Mouse (Mus musculus): ENCODE data around the gene Galnt14. TPM values are rescaled to one million over a fixed set of nuclear protein-coding genes. Genes with fewer than 3 reads are reported as not detected.
A peak's percentile ranks its signal among the peaks of the same experiment; 100 is the strongest.

Galnt14 gene
- polyA plus RNA-seq, 1 experiment from 2014 or later: 9.1 TPM

GRCm38 (mm10) chr17:73703571-73703970, 6.7 kb downstream of the Galnt14 start:
- no peaks in the 10 kb centered on the region for H3K9me3 ChIP-seq

GRCm38 (mm10) chr17:73701016-73701415, 9.2 kb downstream of the Galnt14 start:
- no peak overlapping the region for H3K9ac ChIP-seq (replicated peaks)
- no peaks in the 10 kb centered on the region for H3K27me3 ChIP-seq
- H3K9me3 ChIP-seq: no peaks in the 10 kb centered on the region
- no peaks in the 10 kb centered on the region for H3K36me3 ChIP-seq
- H3K4me2 ChIP-seq (replicated peaks): no peak overlapping the region
- peaks cover 26% of the 10 kb centered on the region for H3K4me1 ChIP-seq
- H3K27ac ChIP-seq (replicated peaks): no peak overlapping the region
- H3K4me3 ChIP-seq: no peak overlapping the region
- ATAC-seq (replicated peaks): no peak
- 25% methylated on average over 7 of the region's 7 CpGs for WGBS

More at GRCm38 (mm10) chr17:73703571-73703970, 6.7 kb downstream of the Galnt14 start:
- Histone ChIP-seq H3K36me3 (no peaks in the 10 kb centered on the region), H3K27ac (replicated peaks) (no peak overlapping the region), H3K9ac (replicated peaks) (no peak overlapping the region), H3K4me2 (replicated peaks) (no peak overlapping the region), H3K4me3 (no peak overlapping the region), H3K4me1 (peaks cover 23% of the 10 kb centered on the region), H3K27me3 (no peaks in the 10 kb centered on the region)
- no peak for ATAC-seq (replicated peaks)

GRCm38 (mm10) chr17:73699881-73700280, 10.4 kb downstream of the Galnt14 start:
- ATAC-seq (replicated peaks): peak; percentile 42

GRCm38 (mm10) chr17:73694206-73694952, 15.9 kb downstream of the Galnt14 start:
- WGBS: 98% methylated on average over 3 of the region's 3 CpGs
- Histone ChIP-seq H3K9ac (replicated peaks) (no peak overlapping the region), H3K4me3 (no peak overlapping the region), H3K36me3 (no peaks in the 10 kb centered on the region), H3K4me1 (peaks cover 11% of the 10 kb centered on the region), H3K9me3 (no peaks in the 10 kb centered on the region), H3K4me2 (replicated peaks) (no peak overlapping the region), H3K27me3 (no peaks in the 10 kb centered on the region), H3K27ac (replicated peaks) (no peak overlapping the region)
- no peak for ATAC-seq (replicated peaks)

More at GRCm38 (mm10) chr17:73699881-73700280, 10.4 kb downstream of the Galnt14 start:
- peaks cover 28% of the 10 kb centered on the region for H3K4me1 ChIP-seq
- no peak overlapping the region for H3K9ac ChIP-seq (replicated peaks)
- H3K27me3 ChIP-seq: no peaks in the 10 kb centered on the region
- 7% methylated on average over 6 of the region's 6 CpGs for WGBS
- no peak overlapping the region for H3K4me2 ChIP-seq (replicated peaks)
- H3K36me3 ChIP-seq: no peaks in the 10 kb centered on the region
- H3K9me3 ChIP-seq: no peaks in the 10 kb centered on the region
- no peak overlapping the region for H3K4me3 ChIP-seq
- peak overlapping the region; percentile 31; the same call in 1 of the 2 replicates for H3K27ac ChIP-seq (replicated peaks)

GRCm38 (mm10) chr17:73688261-73688660, 22.0 kb downstream of the Galnt14 start:
- Histone ChIP-seq H3K27ac (replicated peaks) (no peak overlapping the region), H3K36me3 (no peaks in the 10 kb centered on the region), H3K4me2 (replicated peaks) (no peak overlapping the region), H3K27me3 (no peaks in the 10 kb centered on the region), H3K4me1 (no peaks in the 10 kb centered on the region), H3K4me3 (no peak overlapping the region), H3K9ac (replicated peaks) (no peak overlapping the region), H3K9me3 (no peaks in the 10 kb centered on the region)
- 91% methylated on average over 3 of the region's 3 CpGs for WGBS
- ATAC-seq (replicated peaks): no peak

GRCm38 (mm10) chr17:73686292-73686691, 24.0 kb downstream of the Galnt14 start:
- 79% methylated on average over 8 of the region's 8 CpGs for WGBS
- no peak overlapping the region for H3K27ac ChIP-seq (replicated peaks)
- no peaks in the 10 kb centered on the region for H3K27me3 ChIP-seq
- no peaks in the 10 kb centered on the region for H3K4me1 ChIP-seq
- no peak for ATAC-seq (replicated peaks)
- H3K36me3 ChIP-seq: no peaks in the 10 kb centered on the region
- no peak overlapping the region for H3K9ac ChIP-seq (replicated peaks)
- no peak overlapping the region for H3K4me2 ChIP-seq (replicated peaks)
- H3K4me3 ChIP-seq: no peak overlapping the region
- no peaks in the 10 kb centered on the region for H3K9me3 ChIP-seq

- no peak overlapping the region for H3K4me2 ChIP-seq (replicated peaks)
- H3K27me3 ChIP-seq: no peaks in the 10 kb centered on the region
- no peaks in the 10 kb centered on the region for H3K4me1 ChIP-seq
- 85% methylated on average over 5 of the region's 5 CpGs for WGBS
- ATAC-seq (replicated peaks): no peak
- no peaks in the 10 kb centered on the region for H3K36me3 ChIP-seq
- H3K9me3 ChIP-seq: no peaks in the 10 kb centered on the region
- H3K4me3 ChIP-seq: no peak overlapping the region
- H3K9ac ChIP-seq (replicated peaks): no peak overlapping the region
- H3K27ac ChIP-seq (replicated peaks): no peak overlapping the region
Measured at GRCm38 (mm10) chr17:73684746-73685145, 25.5 kb downstream of the Galnt14 start.

- Histone ChIP-seq H3K36me3 (no peaks in the 10 kb centered on the region), H3K9me3 (no peaks in the 10 kb centered on the region), H3K27me3 (no peaks in the 10 kb centered on the region), H3K4me1 (peaks cover 6% of the 10 kb centered on the region), H3K9ac (replicated peaks) (no peak overlapping the region), H3K4me2 (replicated peaks) (no peak overlapping the region), H3K27ac (replicated peaks) (no peak overlapping the region), H3K4me3 (no peak overlapping the region)
- WGBS: 77% methylated on average over 5 of the region's 5 CpGs
- no peak for ATAC-seq (replicated peaks)
Measured at GRCm38 (mm10) chr17:73671921-73672320, 38.3 kb downstream of the Galnt14 start.

GRCm38 (mm10) chr17:73670048-73670447, 40.2 kb downstream of the Galnt14 start:
- no peaks in the 10 kb centered on the region for H3K27me3 ChIP-seq
- 0 out of 2 replicates have a peak, but pooled peaks have one; percentile 63 for ATAC-seq (replicated peaks)
- H3K4me3 ChIP-seq: no peak overlapping the region
- peaks cover 6% of the 10 kb centered on the region for H3K4me1 ChIP-seq
- WGBS: 52% methylated on average over 2 of the region's 2 CpGs
- H3K9me3 ChIP-seq: no peaks in the 10 kb centered on the region
- H3K4me2 ChIP-seq (replicated peaks): no peak overlapping the region
- no peak overlapping the region for H3K9ac ChIP-seq (replicated peaks)
- no peak overlapping the region for H3K27ac ChIP-seq (replicated peaks)
- no peaks in the 10 kb centered on the region for H3K36me3 ChIP-seq

- Histone ChIP-seq H3K9ac (replicated peaks) (no peak overlapping the region), H3K27ac (replicated peaks) (no peak overlapping the region), H3K4me3 (no peak overlapping the region), H3K9me3 (no peaks in the 10 kb centered on the region), H3K27me3 (no peaks in the 10 kb centered on the region), H3K4me2 (replicated peaks) (no peak overlapping the region), H3K36me3 (no peaks in the 10 kb centered on the region), H3K4me1 (peaks cover 6% of the 10 kb centered on the region)
- ATAC-seq (replicated peaks): no peak
- WGBS: 88% methylated on average over 1 of the region's 1 CpGs
Measured at GRCm38 (mm10) chr17:73668996-73669395, 41.3 kb downstream of the Galnt14 start.

- Histone ChIP-seq H3K4me2 (replicated peaks) (no peak overlapping the region), H3K27me3 (no peaks in the 10 kb centered on the region), H3K4me3 (no peak overlapping the region), H3K27ac (replicated peaks) (no peak overlapping the region), H3K9me3 (no peaks in the 10 kb centered on the region), H3K9ac (replicated peaks) (no peak overlapping the region), H3K36me3 (no peaks in the 10 kb centered on the region), H3K4me1 (no peaks in the 10 kb centered on the region)
- 76% methylated on average over 3 of the region's 3 CpGs for whole genome bisulfite sequencing
- no peak for ATAC-seq (replicated peaks)
Measured at GRCm38 (mm10) chr17:73663237-73663636, 47.0 kb downstream of the Galnt14 start.

GRCm38 (mm10) chr17:73658731-73659445, 51.4 kb downstream of the Galnt14 start:
- H3K4me3 ChIP-seq: no peak overlapping the region
- ATAC-seq (replicated peaks): no peak
- H3K27me3 ChIP-seq: no peaks in the 10 kb centered on the region
- WGBS: 75% methylated on average over 6 of the region's 6 CpGs
- no peak overlapping the region for H3K9ac ChIP-seq (replicated peaks)
- no peak overlapping the region for H3K4me2 ChIP-seq (replicated peaks)
- no peaks in the 10 kb centered on the region for H3K4me1 ChIP-seq
- H3K36me3 ChIP-seq: no peaks in the 10 kb centered on the region
- H3K27ac ChIP-seq (replicated peaks): no peak overlapping the region
- H3K9me3 ChIP-seq: no peaks in the 10 kb centered on the region
